Mouse (Mus musculus) Patski (cell line): ENCODE results near the gene Eif3l. TPM values are rescaled to one million over a fixed set of nuclear protein-coding genes. Genes with fewer than 3 reads are reported as not detected.
A peak's percentile ranks its signal among the peaks of the same experiment; 100 is the strongest.

ENCODE experiments used
- ATAC-seq: fragments of 100-300 bp; one replicate; pipeline ENCODE4 v1.8.0; 2021
- CTCF ChIA-PET: fragments of 350-600 bp; sonication (Branson Sonifier 250); formaldehyde crosslinking; loops from one replicate; lab custom pipeline; 2022; ENCODE audit warnings: inconsistent platforms; lab: Charles Lee
- POLR2A ChIA-PET: fragments of 350-600 bp; sonication (Branson Sonifier 250); formaldehyde crosslinking; loops from one replicate; lab custom pipeline; 2022; ENCODE audit warnings: antibody characterized with exemption, inconsistent platforms; lab: Charles Lee
- DNase-seq: peaks from one replicate; pipeline ENCODE4 v3.0.0-alpha.2; 2011; ENCODE audit warnings: low read depth, low spot score
- H3K27me3 ChIP-seq: fragments of 371-371 bp; one replicate; pipeline ENCODE4 v1.5.1; 2021
- CTCF ChIP-seq: fragments of 100-300 bp; IDR thresholded peaks from one replicate; pipeline ENCODE4 v1.5.1; 2021
- in situ Hi-C: fragments of 300-500 bp; cut with MboI; formaldehyde crosslinking; loops from 3 replicates; pipeline ENCODE4 v1.11.1; 2018; ENCODE audit warnings: low pct_unique_long_range_greater_than_20kb, mixed read lengths
- polyA plus RNA-seq: library from polyadenylated mRNA; unstranded; gene quantifications from one replicate; pipeline ENCODE4 v1.2.3, GENCODE M21; 2021

Eif3l gene
- polyA plus RNA-seq, 1 experiment from 2014 or later, result 220 TPM

GRCm38 (mm10) chr15:79048186-79048585, 26.8 kb upstream of the Eif3l start:
- H3K27me3 ChIP-seq, result peaks cover 5% of the 10 kb centered on the region
- ATAC-seq (no peak), DNase-seq (no peak)
- in situ Hi-C loops, result no loop called here
- POLR2A ChIA-PET, result interaction anchor here (1.3 kb wide), 1 partner anchor 13 kb away, joined by 4 read pairs; no protein-coding TSS in a partner anchor
- CTCF ChIA-PET, result interaction anchor here (1.1 to 7.3 kb wide), 3 partner anchors 9 to 24 kb away, joined by 3 to 43 read pairs (median 3); no protein-coding TSS in a partner anchor
- TF ChIP-seq CTCF, result no peak

- no peak for DNase-seq
- POLR2A ChIA-PET, result interaction anchor here (2.3 kb wide), 1 partner anchor 11 kb away, joined by 5 read pairs; no protein-coding TSS in a partner anchor
- CTCF ChIA-PET, result interaction anchor here (1.1 to 7.3 kb wide), 3 partner anchors 11 to 22 kb away, joined by 4 to 43 read pairs (median 8); no protein-coding TSS in a partner anchor
- in situ Hi-C loops, result no loop called here
- H3K27me3 ChIP-seq, result no peaks in the 10 kb centered on the region
- ATAC-seq, result no peak
- no peak for TF ChIP-seq CTCF
Observed at GRCm38 (mm10) chr15:79050160-79050845, 24.7 kb upstream of the Eif3l start.

GRCm38 (mm10) chr15:79050964-79051363, 24.0 kb upstream of the Eif3l start:
- ChIA-PET CTCF (interaction anchor here (1.1 to 7.3 kb wide), 3 partner anchors 12 to 21 kb away, joined by 4 to 43 read pairs (median 8); no protein-coding TSS in a partner anchor), POLR2A (interaction anchor here (2.3 kb wide), 1 partner anchor 10 kb away, joined by 5 read pairs; no protein-coding TSS in a partner anchor)
- in situ Hi-C loops, result no loop called here
- no peaks in the 10 kb centered on the region for H3K27me3 ChIP-seq
- TF ChIP-seq CTCF, result no peak
- ATAC-seq, result no peak
- DNase-seq, result no peak

- CTCF ChIA-PET, result interaction anchor here (1.1 to 7.3 kb wide), 4 partner anchors 11 to 20 kb away, joined by 4 to 43 read pairs (median 8); partner anchors contain the start of gene Ankrd54
- no peaks in the 10 kb centered on the region for H3K27me3 ChIP-seq
- peak; percentile 85 for ATAC-seq
- no peak for TF ChIP-seq CTCF
- in situ Hi-C loops, result no loop called here
- DNase-seq, result peak; percentile 97
- POLR2A ChIA-PET, result interaction anchor here (2.3 kb wide), 1 partner anchor 9 kb away, joined by 5 read pairs; no protein-coding TSS in a partner anchor
Observed at GRCm38 (mm10) chr15:79051461-79052360, 23.3 kb upstream of the Eif3l start.

GRCm38 (mm10) chr15:79052366-79052765, 22.6 kb upstream of the Eif3l start:
- TF ChIP-seq CTCF, result no peak
- no peaks in the 10 kb centered on the region for H3K27me3 ChIP-seq
- ATAC-seq (no peak), DNase-seq (no peak)
- in situ Hi-C loops, result no loop called here
- POLR2A ChIA-PET, result interaction anchor here (1.0 to 2.3 kb wide), 2 partner anchors 9 kb away, joined by 5 to 6 read pairs; no protein-coding TSS in a partner anchor
- CTCF ChIA-PET, result interaction anchor here (1.7 to 7.3 kb wide), 2 partner anchors 10 to 14 kb away, joined by 7 to 43 read pairs; partner anchors contain the start of gene Ankrd54

- in situ Hi-C loops, result no loop called here
Observed at GRCm38 (mm10) chr15:79056601-79057000, 18.4 kb upstream of the Eif3l start.

GRCm38 (mm10) chr15:79057850-79058249, 17.1 kb upstream of the Eif3l start:
- DNase-seq (no peak), ATAC-seq (no peak)
- TF ChIP-seq CTCF, result no peak
- ChIA-PET CTCF (no interaction called here), POLR2A (no interaction called here)
- in situ Hi-C loops, result no loop called here
- H3K27me3 ChIP-seq, result no peaks in the 10 kb centered on the region

More at GRCm38 (mm10) chr15:79056601-79057000, 18.4 kb upstream of the Eif3l start:
- no peaks in the 10 kb centered on the region for H3K27me3 ChIP-seq
- ATAC-seq, result no peak
- DNase-seq, result no peak
- no peak for TF ChIP-seq CTCF
- POLR2A ChIA-PET, result interaction anchor here (0.7 kb wide), 1 partner anchor 11 kb away, joined by 4 read pairs; no protein-coding TSS in a partner anchor
- CTCF ChIA-PET, result interaction anchor here (0.7 to 2.0 kb wide), 3 partner anchors 12 to 19 kb away, joined by 3 to 10 read pairs (median 5); no protein-coding TSS in a partner anchor

GRCm38 (mm10) chr15:79060887-79061565, 14.0 kb upstream of the Eif3l start:
- CTCF ChIA-PET, result interaction anchor here (0.8 to 5.3 kb wide), 4 partner anchors 8 to 109 kb away, joined by 3 to 19 read pairs (median 5); no protein-coding TSS in a partner anchor
- TF ChIP-seq CTCF, result no peak
- POLR2A ChIA-PET, result interaction anchor here (0.9 to 2.0 kb wide), 4 partner anchors 8 to 36 kb away, joined by 3 to 6 read pairs (median 4); no protein-coding TSS in a partner anchor
- ATAC-seq (no peak), DNase-seq (no peak)
- in situ Hi-C loops, result no loop called here
- no peaks in the 10 kb centered on the region for H3K27me3 ChIP-seq
